Mouse (Mus musculus): ENCODE measurements around the gene Atp6v0c.
A peak's percentile ranks its signal among the peaks of the same experiment; 100 is the strongest.
"Not testable (repeated sequence)": the region's sequence is repeated elsewhere in the genome, so short reads cannot be mapped to it uniquely, and the experiment has no call there.

Atp6v0c gene

DNA sequence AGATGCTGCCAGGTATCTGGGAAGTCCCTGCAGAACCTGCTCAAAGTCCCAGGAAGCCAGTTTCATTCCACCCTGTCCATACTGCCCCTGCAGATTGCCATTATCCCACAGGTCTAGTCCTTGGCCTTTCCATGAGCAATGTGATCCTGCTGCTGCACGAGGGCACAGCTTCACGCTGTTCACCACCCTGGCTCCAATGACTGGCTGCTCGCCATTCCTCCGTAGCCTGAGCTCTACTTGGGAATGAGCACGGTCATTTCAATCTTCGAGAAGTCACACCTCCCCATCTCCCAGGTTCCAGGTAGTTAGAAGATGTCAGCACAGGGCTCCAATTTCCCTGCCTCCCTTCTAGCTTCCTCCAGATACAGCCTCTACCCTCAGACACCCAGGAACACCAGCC lies 12.4 kb downstream of the Atp6v0c start:
- DNase-seq (ENCODE audit: low read depth, low spot score): no peak

DNA sequence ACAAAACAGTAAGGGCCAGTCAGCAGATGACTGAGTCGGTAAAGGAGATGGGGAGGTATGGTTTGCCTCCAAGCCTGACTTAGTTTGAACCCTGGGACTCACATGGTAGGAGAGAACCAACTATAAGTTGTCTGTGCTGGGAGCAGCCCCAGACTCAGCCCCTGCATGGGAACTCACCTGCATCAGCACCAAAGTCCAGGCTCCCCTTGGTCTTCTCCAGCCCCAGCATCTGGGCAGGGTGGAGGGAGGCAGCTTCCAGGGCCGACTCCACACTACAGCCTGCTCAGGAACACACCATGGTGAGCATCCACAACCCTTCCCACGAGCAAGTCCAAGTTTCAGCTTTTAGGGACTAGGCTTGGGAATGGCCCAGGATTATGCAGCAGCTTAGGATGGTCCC lies 13.1 kb downstream of the Atp6v0c start:
- DNase-seq (ENCODE audit: low read depth, low spot score): no peak

DNA sequence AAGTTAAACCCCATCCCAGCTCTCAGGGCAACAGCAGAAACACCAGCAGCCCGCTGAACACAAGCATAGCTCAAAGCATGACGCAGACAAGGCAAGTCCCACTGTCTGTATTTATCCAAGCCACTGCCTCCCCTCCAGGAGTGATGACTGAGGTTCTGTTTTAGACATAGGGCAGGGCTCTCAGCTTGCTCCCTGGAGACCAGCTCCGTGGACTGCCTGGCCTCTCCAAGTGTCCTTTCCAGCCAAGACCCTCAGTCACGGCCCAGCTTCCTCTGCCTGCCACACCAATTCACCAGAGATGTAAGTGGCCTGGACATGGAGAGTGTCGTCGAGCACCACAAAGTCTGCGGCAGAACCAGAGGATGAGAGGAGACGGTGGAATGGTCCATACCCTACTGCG lies 13.8 kb downstream of the Atp6v0c start:
- DNase-seq (ENCODE audit: low read depth, low spot score): no peak

GRCm38 (mm10) chr17:24154463-24154862 lies 15.0 kb downstream of the Atp6v0c start:
- DNase-seq (ENCODE audit: low read depth, low spot score): no peak

- DNase-seq (ENCODE audit: low read depth, low spot score): peak; percentile 69
Measured at GRCm38 (mm10) chr17:24151890-24152563, 17.5 kb downstream of the Atp6v0c start.

DNA sequence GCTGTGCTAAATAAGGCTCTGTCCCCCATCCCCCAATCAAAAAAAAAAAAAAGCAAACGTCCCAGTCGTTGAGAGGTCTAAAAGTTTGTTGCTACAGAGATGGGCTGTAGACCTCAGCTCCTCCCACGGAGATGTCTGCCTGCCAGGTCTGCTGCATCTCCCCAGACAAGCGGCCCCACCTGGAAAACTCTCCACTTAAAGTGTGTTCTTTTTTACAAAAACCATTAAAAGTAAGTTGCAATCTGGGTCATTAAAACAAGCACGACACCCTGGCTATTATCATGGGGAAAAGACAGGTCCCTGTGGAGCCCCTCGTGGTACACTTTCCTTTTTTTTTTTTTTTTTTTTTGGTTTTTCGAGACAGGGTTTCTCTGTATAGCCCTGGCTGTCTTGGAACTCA lies 18.1 kb downstream of the Atp6v0c start:
- no peak for DNase-seq (ENCODE audit: low read depth, low spot score)

GRCm38 (mm10) chr17:24150824-24151223 lies 18.7 kb downstream of the Atp6v0c start, which contains the start of gene Pdpk1:
TSS of gene Pdpk1 (minus strand) at chr17:24150924.
- no peak for DNase-seq (ENCODE audit: low read depth, low spot score)

GRCm38 (mm10) chr17:24149421-24149820 lies 20.1 kb downstream of the Atp6v0c start:
- no peak for DNase-seq (ENCODE audit: low read depth, low spot score)

GRCm38 (mm10) chr17:24142897-24143296 lies 26.6 kb downstream of the Atp6v0c start:
- no peak for DNase-seq (ENCODE audit: low read depth, low spot score)

- DNase-seq (ENCODE audit: low read depth, low spot score): peak; percentile 95
Measured at GRCm38 (mm10) chr17:24141425-24141920, 28.0 kb downstream of the Atp6v0c start.

GRCm38 (mm10) chr17:24140845-24141424 lies 28.6 kb downstream of the Atp6v0c start:
- DNase-seq (ENCODE audit: low read depth, low spot score): no peak

DNA sequence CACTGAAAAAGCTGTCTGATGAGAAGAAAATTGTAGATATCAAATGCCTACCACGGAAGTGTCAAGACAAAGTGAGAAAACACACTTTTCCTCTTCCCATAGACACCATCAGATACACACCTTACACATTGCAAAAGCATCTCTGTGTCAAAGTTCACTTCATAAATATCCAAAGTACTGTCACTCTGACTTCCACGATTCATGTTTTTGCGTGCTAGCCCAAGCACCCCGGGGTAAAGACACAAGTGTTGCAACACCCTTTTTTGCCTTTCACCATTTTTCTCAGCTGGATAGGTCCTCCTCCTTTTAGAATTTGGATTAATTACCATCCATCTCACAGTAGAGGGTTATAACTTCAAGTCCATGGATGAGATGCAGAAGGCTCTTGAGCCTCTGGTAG lies 29.5 kb downstream of the Atp6v0c start:
- no peak for DNase-seq (ENCODE audit: low read depth, low spot score)

DNA sequence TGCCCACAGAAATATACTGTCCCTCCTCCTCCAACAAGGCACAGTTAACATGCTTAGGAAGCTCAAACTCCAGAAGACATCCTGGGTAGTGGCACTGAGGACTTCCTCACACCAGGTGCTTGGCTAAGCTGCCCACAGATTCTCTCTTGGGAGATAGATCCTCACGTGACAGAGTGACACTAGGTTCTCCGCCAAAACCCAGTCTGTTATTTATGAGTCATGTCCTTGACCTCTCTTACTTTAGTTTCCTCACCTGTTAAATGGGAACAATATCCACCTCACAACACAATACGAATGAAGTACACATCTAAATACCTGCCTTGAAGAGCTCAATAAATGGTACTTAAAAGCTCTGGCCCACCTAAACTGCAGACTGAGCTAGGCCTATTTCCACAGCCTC lies 30.2 kb downstream of the Atp6v0c start:
- no peak for DNase-seq (ENCODE audit: low read depth, low spot score)

GRCm38 (mm10) chr17:24137226-24137880 lies 32.1 kb downstream of the Atp6v0c start:
- DNase-seq (ENCODE audit: low read depth, low spot score): no peak

- no peak for DNase-seq (ENCODE audit: low read depth, low spot score)
Measured at GRCm38 (mm10) chr17:24134062-24134461, 35.4 kb downstream of the Atp6v0c start.

DNA sequence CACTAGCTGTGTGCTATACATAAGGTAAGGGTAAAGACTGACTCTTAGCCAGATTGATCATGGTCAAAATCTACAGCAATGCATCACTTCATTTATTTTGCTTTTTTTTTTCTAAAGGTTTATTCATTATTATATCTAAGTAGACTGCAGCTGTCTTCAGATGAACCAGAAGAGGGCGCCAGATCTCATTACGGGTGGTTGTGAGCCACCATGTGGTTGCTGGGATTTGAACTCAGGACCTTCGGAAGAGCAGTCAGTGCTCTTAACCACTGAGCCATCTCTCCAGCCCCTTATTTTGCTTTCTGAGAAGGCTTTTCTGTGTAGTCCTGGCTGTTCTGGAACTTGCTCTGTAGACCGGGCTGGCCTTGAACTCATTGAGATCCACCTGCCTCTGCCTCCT lies 36.6 kb downstream of the Atp6v0c start:
- DNase-seq (ENCODE audit: low read depth, low spot score): not testable (repeated sequence)

- no peak for DNase-seq (ENCODE audit: low read depth, low spot score)
Measured at GRCm38 (mm10) chr17:24131570-24131969, 37.9 kb downstream of the Atp6v0c start.

DNA sequence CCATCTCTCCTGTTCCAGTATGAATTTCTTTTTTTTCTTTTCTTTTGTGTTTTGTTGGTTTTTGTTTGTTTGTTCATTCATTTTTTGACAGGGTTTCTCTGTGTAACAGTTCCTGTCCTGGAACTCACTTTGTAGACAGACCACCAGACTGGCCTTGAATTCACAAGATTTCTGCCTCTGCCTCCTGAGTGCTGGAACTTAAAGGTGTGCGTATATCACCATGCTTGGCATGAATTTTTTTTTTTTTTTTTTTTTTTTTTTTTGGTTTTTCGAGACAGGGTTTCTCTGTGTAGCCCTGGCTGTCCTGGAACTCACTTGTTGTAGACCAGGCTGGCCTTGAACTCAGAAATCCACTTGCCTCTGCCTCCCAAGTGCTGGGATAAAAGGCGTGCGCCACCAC lies 40.3 kb downstream of the Atp6v0c start:
- not testable (repeated sequence) for DNase-seq (ENCODE audit: low read depth, low spot score)

DNA sequence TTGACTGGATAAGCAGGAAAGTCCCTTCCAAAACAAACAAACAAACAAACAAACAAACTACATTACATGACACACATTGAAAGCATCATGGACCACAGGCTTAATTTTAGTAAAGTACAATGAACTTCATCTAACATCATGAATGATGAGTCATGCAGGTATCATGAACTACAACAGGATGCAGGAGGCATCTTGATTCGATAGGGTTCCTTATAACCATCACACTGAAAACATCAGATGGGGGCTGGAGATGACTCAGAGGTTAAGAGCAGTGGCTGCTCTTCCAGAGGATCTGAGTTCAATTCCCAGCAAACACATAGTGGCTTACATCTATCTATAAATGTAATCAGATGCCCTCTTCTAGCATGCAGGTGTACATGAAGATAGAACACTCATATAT lies 41.9 kb downstream of the Atp6v0c start:
- DNase-seq (ENCODE audit: low read depth, low spot score): no peak

- DNase-seq (ENCODE audit: low read depth, low spot score): no peak
Measured at GRCm38 (mm10) chr17:24126801-24127200, 42.7 kb downstream of the Atp6v0c start.

DNA sequence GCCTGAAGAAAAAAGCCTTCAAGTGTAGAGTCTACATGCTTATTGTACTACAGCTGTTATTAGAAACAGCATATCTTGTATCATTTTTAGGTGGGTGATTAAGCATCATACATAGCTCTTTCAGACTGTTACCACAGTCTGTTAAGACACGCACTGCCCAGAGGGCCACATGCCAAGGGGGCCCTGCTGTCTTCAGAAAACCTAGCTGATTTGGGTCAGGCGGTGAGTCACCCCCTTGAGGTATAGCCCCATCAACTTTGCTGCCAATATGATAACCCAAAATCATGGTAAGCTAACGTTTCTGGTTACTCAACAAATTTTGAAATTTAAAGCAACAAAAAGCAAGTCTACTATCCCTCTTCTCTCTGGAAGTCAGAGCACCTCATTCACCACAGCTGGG lies 50.1 kb downstream of the Atp6v0c start:
- DNase-seq (ENCODE audit: low read depth, low spot score): no peak
